Mouse (Mus musculus) ES-Bruce4 (cell line): Measurements from ENCODE around the gene Fancd2.

ENCODE experiments used
- CTCF ChIP-seq: IDR thresholded peaks from one replicate; pipeline ENCODE4 v1.8.1; 2011; ENCODE audit warnings: low read depth, low read length
- EP300 ChIP-seq: IDR thresholded peaks from 2 replicates; pipeline ENCODE4 v1.6.1; 2011; ENCODE audit warnings: low read depth, low read length; ENCODE audit not compliant: insufficient read depth
- POLR2A ChIP-seq: IDR thresholded peaks from one replicate; pipeline ENCODE4 v1.8.1; 2011; ENCODE audit warnings: low read length; ENCODE audit not compliant: insufficient read depth

GRCm38 (mm10) chr6:113508947-113509280 lies 22.6 kb upstream of the Fancd2 start:
- TF ChIP-seq POLR2A (no peak), CTCF (no peak), EP300 (no peak)
